Mouse (Mus musculus) B cell, adult (primary cell): ENCODE results near the gene Armcx3. TPM values are rescaled to one million over a fixed set of nuclear protein-coding genes. Genes with fewer than 3 reads are reported as not detected.

Source experiments
- total RNA-seq: library from RNA; stranded (reverse); gene quantifications from 4 replicates; pipeline ENCODE4 v1.2.4, GENCODE M21; 2023; ENCODE audit not compliant: inconsistent age

Armcx3 gene
- 18.5 to 22.7 TPM (median 21.4 TPM) in 4 replicates for total RNA-seq

GRCm38 (mm10) chrX:134756434-134757292, at the start of gene Armcx3:
TSS of gene Armcx3 (plus strand) at chrX:134756595.

DNA sequence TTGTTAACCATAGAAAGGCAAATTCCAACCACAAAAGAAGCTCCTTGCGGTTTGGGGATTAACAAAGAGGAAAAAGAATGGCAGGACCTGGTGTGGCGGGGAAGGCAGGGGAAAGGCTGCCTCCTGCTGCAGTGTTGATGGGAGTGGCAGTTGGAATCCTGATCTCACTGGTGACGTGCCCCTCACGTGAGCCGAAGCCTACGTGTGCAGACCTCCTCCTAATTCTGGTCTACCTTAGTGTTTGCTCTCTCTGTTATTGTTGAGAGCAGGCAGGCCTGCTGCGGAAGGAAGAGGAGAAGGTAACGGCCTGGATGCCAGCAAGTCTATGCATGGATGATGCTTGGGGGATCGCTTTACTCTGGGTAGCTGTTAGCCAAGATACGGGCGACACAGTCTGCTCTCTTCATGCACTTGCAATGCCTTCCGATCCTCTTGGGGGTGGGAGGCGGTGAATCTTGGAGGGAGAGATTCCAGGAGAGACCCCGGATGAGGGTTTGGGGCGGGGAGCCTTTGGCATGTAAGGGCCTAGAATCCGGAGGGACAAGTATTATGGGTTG, 38.6 kb upstream of the Armcx3 start, which contains the start of gene Armcx1:
Gene Armcx1, plus strand, starts transcription at position 212 of the 557 bp plus-strand sequence.

GRCm38 (mm10) chrX:134750764-134751592, 5.4 kb upstream of the Armcx3 start, which contains the start of gene Armcx6:
TSS of gene Armcx6 (minus strand) at chrX:134751417.

GRCm38 (mm10) chrX:134808755-134809224, 52.4 kb downstream of the Armcx3 start, which contains the start of gene Armcx2:
TSS of gene Armcx2 (minus strand) at chrX:134809221.

Other genes starting within 250 kb of the Armcx3 start
- 17.8 to 24.5 TPM (median 20.4 TPM) in 4 replicates for gene Timm8a1, start 214.7 kb upstream of the Armcx3 start, total RNA-seq
- 161 to 180 TPM (median 175 TPM) in 4 replicates for gene Btk, start 173.0 kb upstream of the Armcx3 start, total RNA-seq
- gene Rpl36a, start 170.9 kb upstream of the Armcx3 start, total RNA-seq, result 459 to 567 TPM (median 509 TPM) in 4 replicates
- gene Gla, start 155.5 kb upstream of the Armcx3 start, total RNA-seq, result 102 to 110 TPM (median 108 TPM) in 4 replicates
- gene Hnrnph2, start 155.4 kb upstream of the Armcx3 start, total RNA-seq, result 159 to 173 TPM (median 167 TPM) in 4 replicates
- gene Armcx4, start 70.1 kb upstream of the Armcx3 start, total RNA-seq, result 2.8 to 3.5 TPM (median 2.9 TPM) in 4 replicates
- gene Armcx1, start 38.6 kb upstream of the Armcx3 start, total RNA-seq, result 0.38 to 2.6 TPM (median 0.80 TPM) in 4 replicates
- 2.9 to 5.1 TPM (median 4.6 TPM) in 4 replicates for gene Armcx6, start 5.2 kb upstream of the Armcx3 start, total RNA-seq
- 36.7 to 43.1 TPM (median 37.1 TPM) in 4 replicates for gene Armcx2, start 52.6 kb downstream of the Armcx3 start, total RNA-seq
- 0.36 TPM in 1 of 4 replicates, not detected in the others for gene Nxf2, start 208.2 kb downstream of the Armcx3 start, total RNA-seq